Mouse (Mus musculus) kidney, embryonic 16.5 days (tissue): ENCODE results near the gene Gm17455. TPM values are rescaled to one million over a fixed set of nuclear protein-coding genes. Genes with fewer than 3 reads are reported as not detected.

Experiments used
- ATAC-seq: fragments of 200-750 bp; cut with Nextera tagmentation; 2 replicates; pipeline ENCODE4 v1.8.0; 2017; ENCODE audit warnings: moderate TSS enrichment; ENCODE audit not compliant: low FRiP score, low TSS enrichment
- H3K27ac ChIP-seq: fragments of 300-500 bp; sonication (generic); 2 replicates; pipeline ENCODE4 v1.5.1; 2014; ENCODE audit warnings: low read length
- H3K27me3 ChIP-seq: fragments of 300-500 bp; sonication (generic); 2 replicates; pipeline ENCODE4 v1.6.1; 2014; ENCODE audit warnings: low read length, control low read depth, mixed read lengths; ENCODE audit not compliant: insufficient read depth
- H3K36me3 ChIP-seq: fragments of 300-500 bp; sonication (generic); 2 replicates; pipeline ENCODE4 v1.6.1; 2014; ENCODE audit warnings: low read length, control low read depth, mixed read lengths; ENCODE audit not compliant: insufficient read depth
- H3K4me1 ChIP-seq: fragments of 300-500 bp; sonication (generic); 2 replicates; pipeline ENCODE4 v1.6.1; 2014; ENCODE audit warnings: low read length, control low read depth, mixed read lengths; ENCODE audit not compliant: insufficient read depth
- H3K4me2 ChIP-seq: fragments of 300-500 bp; sonication (generic); replicated peaks from 2 replicates; pipeline ENCODE4 v1.6.1; 2014; ENCODE audit warnings: low read depth, low read length
- H3K4me3 ChIP-seq: fragments of 300-500 bp; sonication (generic); 2 replicates; pipeline ENCODE4 v1.5.1; 2014; ENCODE audit warnings: mild to moderate bottlenecking, low read length
- H3K9ac ChIP-seq: fragments of 300-500 bp; sonication (generic); replicated peaks from 2 replicates; pipeline ENCODE4 v1.6.1; 2014; ENCODE audit warnings: low read length
- H3K9me3 ChIP-seq: fragments of 300-500 bp; sonication (generic); 2 replicates; pipeline ENCODE4 v1.6.1; 2016; ENCODE audit warnings: low read length, control low read depth
- WGBS: fragments of 180-500 bp; shearing (Covaris S2); extraction: QIAGEN DNeasy Blood & Tissue Kit; methylation state at CpG from one replicate; pipeline ENCODE4 v1.1.7; 2014; 5-methylcytosine and 5-hydroxymethylcytosine counted together
- polyA plus RNA-seq: library from polyadenylated mRNA; unstranded; fragments of >200 nt; fragmentation: Nextera tagmentation; extraction: Ambion mirVana; gene quantifications from 2 replicates; pipeline ENCODE4 v1.2.1, GENCODE M21; 2015

Gene Gm17455
- polyA plus RNA-seq, 1 experiment from 2014 or later, result 0.81 TPM

GRCm38 (mm10) chr10:60411794-60412193, 12.3 kb downstream of the Gm17455 start:
- no peak overlapping the region for H3K9ac ChIP-seq
- H3K4me3 ChIP-seq, result no peak overlapping the region
- no peaks in the 10 kb centered on the region for H3K36me3 ChIP-seq
- H3K27ac ChIP-seq, result no peak overlapping the region
- 29% methylated on average over 5 of the region's 5 CpGs for WGBS
- no peak for ATAC-seq
- H3K27me3 ChIP-seq, result 0 out of 2 replicates have a peak, but pooled peaks cover 3% of the 10 kb centered on the region
- no peaks in the 10 kb centered on the region for H3K9me3 ChIP-seq
- H3K4me2 ChIP-seq, result no peak overlapping the region
- no peaks in the 10 kb centered on the region for H3K4me1 ChIP-seq

- Histone ChIP-seq H3K4me3 (no peak overlapping the region), H3K27me3 (0 out of 2 replicates have a peak, but pooled peaks cover 3% of the 10 kb centered on the region), H3K27ac (no peak overlapping the region), H3K4me1 (no peaks in the 10 kb centered on the region), H3K9me3 (no peaks in the 10 kb centered on the region), H3K4me2 (no peak overlapping the region), H3K36me3 (no peaks in the 10 kb centered on the region), H3K9ac (no peak overlapping the region)
- no peak for ATAC-seq
- WGBS, result 74% methylated on average over 2 of the region's 2 CpGs
Observed at GRCm38 (mm10) chr10:60413756-60414155, 14.2 kb downstream of the Gm17455 start.

- Histone ChIP-seq H3K9ac (no peak overlapping the region), H3K4me3 (no peak overlapping the region), H3K27me3 (no peaks in the 10 kb centered on the region), H3K4me2 (no peak overlapping the region), H3K4me1 (no peaks in the 10 kb centered on the region), H3K36me3 (no peaks in the 10 kb centered on the region), H3K9me3 (no peaks in the 10 kb centered on the region), H3K27ac (no peak overlapping the region)
- no peak for ATAC-seq
- WGBS, result 82% methylated on average over 2 of the region's 2 CpGs
Observed at GRCm38 (mm10) chr10:60417041-60417440, 17.5 kb downstream of the Gm17455 start.

- H3K4me3 ChIP-seq, result no peak overlapping the region
- no peak overlapping the region for H3K27ac ChIP-seq
- WGBS, result 12% methylated on average over 3 of the region's 3 CpGs
- H3K36me3 ChIP-seq, result no peaks in the 10 kb centered on the region
- ATAC-seq, result no peak
- no peaks in the 10 kb centered on the region for H3K27me3 ChIP-seq
- no peak overlapping the region for H3K9ac ChIP-seq
- H3K9me3 ChIP-seq, result no peaks in the 10 kb centered on the region
- H3K4me1 ChIP-seq, result no peaks in the 10 kb centered on the region
- H3K4me2 ChIP-seq, result no peak overlapping the region
Observed at GRCm38 (mm10) chr10:60418137-60418536, 18.6 kb downstream of the Gm17455 start.

GRCm38 (mm10) chr10:60419624-60420023, 20.1 kb downstream of the Gm17455 start:
- WGBS, result 32% methylated on average over 4 of the region's 4 CpGs
- Histone ChIP-seq H3K4me1 (no peaks in the 10 kb centered on the region), H3K4me2 (no peak overlapping the region), H3K27me3 (no peaks in the 10 kb centered on the region), H3K9ac (no peak overlapping the region), H3K4me3 (no peak overlapping the region), H3K36me3 (no peaks in the 10 kb centered on the region), H3K9me3 (no peaks in the 10 kb centered on the region), H3K27ac (no peak overlapping the region)
- ATAC-seq, result no peak

GRCm38 (mm10) chr10:60422756-60423155, 23.2 kb downstream of the Gm17455 start:
- no peak overlapping the region for H3K27ac ChIP-seq
- H3K9ac ChIP-seq, result no peak overlapping the region
- H3K27me3 ChIP-seq, result no peaks in the 10 kb centered on the region
- H3K36me3 ChIP-seq, result no peaks in the 10 kb centered on the region; the same call in 1 of the 2 replicates
- WGBS, result 47% methylated on average over 7 of the region's 7 CpGs
- ATAC-seq, result no peak
- H3K4me1 ChIP-seq, result no peaks in the 10 kb centered on the region
- peaks cover 11% of the 10 kb centered on the region for H3K9me3 ChIP-seq
- no peak overlapping the region for H3K4me3 ChIP-seq
- H3K4me2 ChIP-seq, result no peak overlapping the region

GRCm38 (mm10) chr10:60430001-60430400, 30.5 kb downstream of the Gm17455 start:
- H3K9ac ChIP-seq, result no peak overlapping the region
- WGBS, result 57% methylated on average over 10 of the region's 10 CpGs
- no peak overlapping the region for H3K27ac ChIP-seq
- H3K36me3 ChIP-seq, result no peaks in the 10 kb centered on the region; the same call in 1 of the 2 replicates
- no peak overlapping the region for H3K4me3 ChIP-seq
- peaks cover 13% of the 10 kb centered on the region for H3K27me3 ChIP-seq
- H3K4me2 ChIP-seq, result no peak overlapping the region
- H3K9me3 ChIP-seq, result peaks cover 11% of the 10 kb centered on the region
- ATAC-seq, result no peak
- no peaks in the 10 kb centered on the region for H3K4me1 ChIP-seq

GRCm38 (mm10) chr10:60430591-60430990, 31.1 kb downstream of the Gm17455 start:
- H3K4me2 ChIP-seq, result no peak overlapping the region
- WGBS, result 26% methylated on average over 6 of the region's 6 CpGs

GRCm38 (mm10) chr10:60432679-60433078, 33.2 kb downstream of the Gm17455 start:
- Histone ChIP-seq H3K4me2 (no peak overlapping the region), H3K27ac (no peak overlapping the region), H3K36me3 (no peaks in the 10 kb centered on the region), H3K27me3 (peaks cover 13% of the 10 kb centered on the region), H3K9me3 (no peaks in the 10 kb centered on the region; the same call in 1 of the 2 replicates), H3K9ac (no peak overlapping the region), H3K4me3 (no peak overlapping the region), H3K4me1 (no peaks in the 10 kb centered on the region)
- 20% methylated on average over 4 of the region's 4 CpGs for WGBS
- ATAC-seq, result no peak

More at GRCm38 (mm10) chr10:60430591-60430990, 31.1 kb downstream of the Gm17455 start:
- no peak overlapping the region for H3K4me3 ChIP-seq
- peaks cover 13% of the 10 kb centered on the region for H3K27me3 ChIP-seq
- no peaks in the 10 kb centered on the region; the same call in 1 of the 2 replicates for H3K36me3 ChIP-seq
- no peaks in the 10 kb centered on the region for H3K4me1 ChIP-seq
- H3K9me3 ChIP-seq, result peaks cover 5% of the 10 kb centered on the region
- no peak for ATAC-seq
- H3K9ac ChIP-seq, result no peak overlapping the region
- H3K27ac ChIP-seq, result no peak overlapping the region

- no peak for ATAC-seq
- Histone ChIP-seq H3K27ac (no peak overlapping the region), H3K4me3 (no peak overlapping the region), H3K9me3 (no peaks in the 10 kb centered on the region), H3K27me3 (no peaks in the 10 kb centered on the region), H3K9ac (no peak overlapping the region), H3K4me2 (no peak overlapping the region), H3K4me1 (no peaks in the 10 kb centered on the region), H3K36me3 (no peaks in the 10 kb centered on the region)
- 87% methylated on average over 4 of the region's 4 CpGs for WGBS
Observed at GRCm38 (mm10) chr10:60442321-60442720, 42.8 kb downstream of the Gm17455 start.
